Mouse (Mus musculus) lung, postnatal 0 days (tissue): Measurements from ENCODE around the gene Celf2. TPM values are rescaled to one million over a fixed set of nuclear protein-coding genes. Genes with fewer than 3 reads are reported as not detected.

ENCODE experiments used
- ATAC-seq: fragments of 200-750 bp; cut with Nextera tagmentation; 2 replicates; pipeline ENCODE4 v1.8.0; 2017; ENCODE audit warnings: moderate library complexity
- DNase-seq: peaks from one replicate; pipeline ENCODE4 v3.0.0-alpha.2; 2016; ENCODE audit warnings: low spot score
- H3K27ac ChIP-seq: fragments of 300-500 bp; sonication (generic); 2 replicates; pipeline ENCODE4 v1.5.1; 2014; ENCODE audit warnings: antibody characterized with exemption, mild to moderate bottlenecking, low read length, mixed read lengths
- H3K27me3 ChIP-seq: fragments of 300-500 bp; sonication (generic); replicated peaks from 2 replicates; pipeline ENCODE4 v1.6.1; 2014; ENCODE audit warnings: low read length, mixed read lengths; ENCODE audit not compliant: insufficient read depth
- H3K36me3 ChIP-seq: fragments of 300-500 bp; sonication (generic); 2 replicates; pipeline ENCODE4 v1.6.1; 2014; ENCODE audit warnings: low read length, mixed read lengths; ENCODE audit not compliant: insufficient read depth
- H3K4me1 ChIP-seq: fragments of 300-500 bp; sonication (generic); 2 replicates; pipeline ENCODE4 v1.6.1; 2014; ENCODE audit warnings: antibody characterized with exemption, low read depth, low read length, mixed read lengths; ENCODE audit not compliant: insufficient read depth
- H3K4me2 ChIP-seq: fragments of 300-500 bp; sonication (generic); replicated peaks from 2 replicates; pipeline ENCODE4 v1.6.1; 2014; ENCODE audit warnings: low read depth, mild to moderate bottlenecking, low read length, moderate library complexity, mixed read lengths
- H3K4me3 ChIP-seq: fragments of 300-500 bp; sonication (generic); 2 replicates; pipeline ENCODE4 v1.5.1; 2014; ENCODE audit warnings: low read depth, low read length
- H3K9ac ChIP-seq: fragments of 300-500 bp; sonication (generic); replicated peaks from 2 replicates; pipeline ENCODE4 v1.6.1; 2014; ENCODE audit warnings: low read depth, mild to moderate bottlenecking
- H3K9me3 ChIP-seq: fragments of 300-500 bp; sonication (generic); 2 replicates; pipeline ENCODE4 v1.6.1; 2016; ENCODE audit warnings: low read length, mixed read lengths
- CTCF ChIP-seq: IDR thresholded peaks from 2 replicates; pipeline ENCODE4 v1.5.1; 2016; ENCODE audit warnings: antibody characterized with exemption, mild to moderate bottlenecking
- EP300 ChIP-seq: IDR thresholded peaks from 2 replicates; pipeline ENCODE4 v1.6.1; 2016; ENCODE audit warnings: antibody characterized with exemption, mild to moderate bottlenecking, control low read depth
- WGBS: fragments of 180-500 bp; shearing (Covaris S2); extraction: QIAGEN DNeasy Blood & Tissue Kit; methylation state at CpG from one replicate; pipeline ENCODE4 v1.1.7; 2014; 5-methylcytosine and 5-hydroxymethylcytosine counted together
- polyA plus RNA-seq: library from polyadenylated mRNA; unstranded; fragments of >200 nt; fragmentation: Nextera tagmentation; extraction: Ambion mirVana; gene quantifications from 2 replicates; pipeline ENCODE4 v1.2.1, GENCODE M21; 2015

Celf2 gene
- polyA plus RNA-seq, 1 experiment from 2014 or later = 49.6 TPM

- H3K4me2 ChIP-seq = no peak overlapping the region
- no peaks in the 10 kb centered on the region for H3K9me3 ChIP-seq
Observed at GRCm38 (mm10) chr2:6505979-6506811, 1003.2 kb downstream of the Celf2 start.

GRCm38 (mm10) chr2:6505531-6505930 is 1003.8 kb downstream of the Celf2 start:
- Histone ChIP-seq H3K9ac (no peak overlapping the region), H3K9me3 (no peaks in the 10 kb centered on the region), H3K4me2 (no peak overlapping the region), H3K27me3 (no peaks in the 10 kb centered on the region), H3K27ac (no peak overlapping the region), H3K4me3 (no peak overlapping the region), H3K36me3 (no peaks in the 10 kb centered on the region), H3K4me1 (no peaks in the 10 kb centered on the region)
- DNase-seq (no peak), ATAC-seq (no peak)
- WGBS = 87% methylated on average over 12 of the region's 12 CpGs
- no peak for TF ChIP-seq CTCF
- TF ChIP-seq EP300 = no peak

More at GRCm38 (mm10) chr2:6505979-6506811, 1003.2 kb downstream of the Celf2 start:
- Histone ChIP-seq H3K27me3 (no peaks in the 10 kb centered on the region), H3K36me3 (no peaks in the 10 kb centered on the region), H3K4me3 (no peak overlapping the region), H3K9ac (no peak overlapping the region), H3K4me1 (no peaks in the 10 kb centered on the region), H3K27ac (no peak overlapping the region)
- DNase-seq (no peak), ATAC-seq (no peak)
- WGBS = 71% methylated on average over 13 of the region's 13 CpGs
- TF ChIP-seq EP300 (no peak), CTCF (no peak)

GRCm38 (mm10) chr2:6498101-6498500 is 1011.3 kb downstream of the Celf2 start:
- no peaks in the 10 kb centered on the region for H3K27me3 ChIP-seq
- no peaks in the 10 kb centered on the region for H3K36me3 ChIP-seq
- ATAC-seq (no peak), DNase-seq (no peak)
- no peak overlapping the region for H3K4me3 ChIP-seq
- H3K9ac ChIP-seq = no peak overlapping the region
- WGBS = 69% methylated on average over 12 of the region's 12 CpGs
- no peaks in the 10 kb centered on the region for H3K9me3 ChIP-seq
- no peak overlapping the region for H3K27ac ChIP-seq
- no peaks in the 10 kb centered on the region for H3K4me1 ChIP-seq
- H3K4me2 ChIP-seq = no peak overlapping the region
- no peak for TF ChIP-seq EP300
- no peak for TF ChIP-seq CTCF

GRCm38 (mm10) chr2:6497636-6498035 is 1011.7 kb downstream of the Celf2 start:
- Histone ChIP-seq H3K9ac (no peak overlapping the region), H3K4me1 (no peaks in the 10 kb centered on the region), H3K4me3 (no peak overlapping the region), H3K27ac (no peak overlapping the region), H3K9me3 (no peaks in the 10 kb centered on the region), H3K36me3 (no peaks in the 10 kb centered on the region), H3K27me3 (no peaks in the 10 kb centered on the region), H3K4me2 (no peak overlapping the region)
- 72% methylated on average over 5 of the region's 5 CpGs for WGBS
- TF ChIP-seq EP300 (no peak), CTCF (no peak)
- DNase-seq (no peak), ATAC-seq (no peak)

GRCm38 (mm10) chr2:6493886-6494285 is 1015.5 kb downstream of the Celf2 start:
- no peak for TF ChIP-seq EP300
- no peak for TF ChIP-seq CTCF
- no peak for DNase-seq
- H3K4me1 ChIP-seq = no peaks in the 10 kb centered on the region
- H3K27me3 ChIP-seq = no peaks in the 10 kb centered on the region
- no peak overlapping the region for H3K27ac ChIP-seq
- H3K4me3 ChIP-seq = no peak overlapping the region
- H3K9me3 ChIP-seq = no peaks in the 10 kb centered on the region
- no peaks in the 10 kb centered on the region for H3K36me3 ChIP-seq
- H3K9ac ChIP-seq = no peak overlapping the region
- ATAC-seq = no peak
- 79% methylated on average over 5 of the region's 5 CpGs for WGBS
- H3K4me2 ChIP-seq = no peak overlapping the region

- H3K27ac ChIP-seq = no peak overlapping the region
- H3K9me3 ChIP-seq = no peaks in the 10 kb centered on the region
- ATAC-seq = no peak
- H3K4me3 ChIP-seq = no peak overlapping the region
- 65% methylated on average over 4 of the region's 4 CpGs for WGBS
- H3K9ac ChIP-seq = no peak overlapping the region
- no peaks in the 10 kb centered on the region for H3K4me1 ChIP-seq
- H3K36me3 ChIP-seq = no peaks in the 10 kb centered on the region
- no peaks in the 10 kb centered on the region for H3K27me3 ChIP-seq
- no peak for TF ChIP-seq EP300
- peak; percentile 42 for TF ChIP-seq CTCF
- DNase-seq = no peak
- no peak overlapping the region for H3K4me2 ChIP-seq
Observed at GRCm38 (mm10) chr2:6490870-6491269, 1018.5 kb downstream of the Celf2 start.
